Mouse (Mus musculus): ENCODE results near the gene Arhgdia.

Gene Arhgdia

GRCm38 (mm10) chr11:120581490-120582267, at the start of gene Arhgdia:
Gene Arhgdia (minus strand): TSS chr11:120581624.
- DNase-seq (ENCODE audit: low read depth) = peak; percentile 67

DNA sequence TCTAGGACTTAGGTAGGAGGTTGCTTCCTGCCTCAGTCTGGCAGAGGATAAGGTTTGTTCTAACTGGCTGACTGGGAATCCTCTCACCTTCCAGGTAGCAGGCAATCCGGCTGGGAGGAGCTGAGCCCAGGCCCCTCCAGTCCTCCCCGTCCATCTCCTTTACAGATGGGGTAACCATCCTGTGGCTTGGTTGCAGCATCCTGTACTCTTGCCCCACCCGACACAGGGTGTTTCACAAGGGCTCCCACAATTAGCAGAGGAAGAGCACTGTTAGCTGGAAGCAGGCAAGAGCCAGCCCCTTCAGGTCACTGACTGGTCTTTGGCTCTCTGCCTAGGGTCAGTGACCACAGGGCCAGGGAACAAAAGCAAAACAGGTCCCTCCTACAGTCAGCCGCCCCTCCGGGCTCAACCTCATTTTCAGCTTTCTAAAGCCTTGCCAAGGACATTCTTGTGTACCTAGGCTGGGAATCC, 49.0 kb upstream of the Arhgdia start:
- DNase-seq (ENCODE audit: low read depth) = no peak

DNA sequence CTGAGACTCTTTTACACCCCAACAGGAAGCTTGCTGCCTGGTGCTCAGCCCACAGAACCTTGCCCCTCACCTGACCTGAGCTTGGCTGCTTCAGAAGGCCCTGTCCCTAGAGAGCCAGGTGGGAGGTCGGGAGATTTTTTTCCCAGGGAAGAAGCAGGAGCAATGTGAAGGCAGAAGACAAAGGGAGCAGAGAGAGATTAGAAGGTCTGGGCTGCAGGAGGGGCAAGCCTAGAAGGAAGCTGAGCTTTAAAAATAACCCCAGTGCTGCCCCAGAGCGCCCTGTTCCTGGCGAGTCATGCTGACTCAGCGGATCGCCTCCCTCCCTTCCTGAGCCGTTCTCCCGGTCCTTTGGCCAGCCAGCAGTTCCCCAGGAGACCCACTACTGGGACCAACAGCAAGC, 48.5 kb upstream of the Arhgdia start:
- no peak for DNase-seq (ENCODE audit: low read depth)

DNA sequence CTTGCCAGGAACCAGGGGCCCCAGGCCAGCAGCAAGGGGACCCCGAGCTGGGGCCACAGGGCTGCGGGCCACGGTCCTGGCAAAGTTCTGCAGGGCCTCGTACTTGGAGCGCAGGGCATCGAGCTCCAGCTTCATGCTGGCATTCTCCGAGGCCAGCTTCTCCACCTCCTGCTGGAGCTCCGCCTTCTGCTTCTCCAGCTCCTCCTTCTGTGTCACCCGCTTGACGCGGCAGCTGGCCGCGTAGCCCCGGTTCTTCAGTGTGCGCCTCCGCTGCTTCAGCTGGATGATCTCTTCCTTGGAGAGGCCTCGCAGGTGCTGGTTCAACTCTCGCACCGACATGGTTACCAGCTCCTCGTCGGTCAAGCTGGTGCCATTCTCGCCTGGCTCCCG, 47.9 kb upstream of the Arhgdia start:
- no peak for DNase-seq (ENCODE audit: low read depth)

GRCm38 (mm10) chr11:120628601-120629340, 47.3 kb upstream of the Arhgdia start:
- no peak for DNase-seq (ENCODE audit: low read depth)

DNA sequence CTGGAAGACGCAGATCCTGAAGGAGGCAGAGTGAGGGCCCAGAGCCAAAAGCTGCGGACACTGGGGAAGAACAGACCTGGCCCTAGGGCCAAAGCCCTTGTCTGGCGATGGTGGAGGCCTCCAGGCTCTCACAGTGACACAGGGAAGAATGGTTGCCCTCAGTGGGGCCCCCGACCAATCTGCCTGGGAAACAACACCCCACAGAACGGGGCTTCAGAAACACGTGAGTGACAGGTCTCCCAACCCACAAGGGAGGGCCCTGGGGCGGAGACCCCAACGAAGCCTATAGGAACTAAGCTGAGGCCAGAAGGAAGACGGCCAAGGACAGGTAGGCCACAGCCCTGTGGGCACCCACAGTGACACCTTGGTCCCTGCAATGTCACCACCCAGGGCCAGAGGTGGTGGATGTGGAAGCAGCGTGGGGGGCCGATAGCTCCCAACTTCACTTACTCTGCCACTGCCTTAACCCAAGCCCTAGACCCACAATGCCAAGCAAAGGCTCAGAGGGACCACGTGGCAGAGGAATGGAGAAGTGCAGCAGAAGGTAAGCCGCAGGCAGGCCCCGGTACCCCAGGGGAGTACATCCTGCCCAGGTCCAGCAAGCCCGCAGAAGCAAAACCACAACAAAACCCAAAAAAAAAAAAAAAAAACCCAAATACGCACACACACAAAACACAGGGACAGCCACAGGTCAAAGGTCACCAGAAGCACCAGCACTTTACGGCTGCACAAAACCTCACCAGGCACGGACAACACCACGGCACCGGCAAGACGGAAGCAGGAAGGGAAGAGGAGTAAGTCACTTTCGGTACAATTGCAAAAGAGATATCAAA, 46.3 kb upstream of the Arhgdia start:
- DNase-seq (ENCODE audit: low read depth) = no peak

- DNase-seq (ENCODE audit: low read depth) = no peak
Observed at GRCm38 (mm10) chr11:120626785-120627467, 45.5 kb upstream of the Arhgdia start.

- no peak for DNase-seq (ENCODE audit: low read depth)
Observed at GRCm38 (mm10) chr11:120625152-120625775, 43.8 kb upstream of the Arhgdia start, which contains the start of gene Sirt7. Gene Sirt7 (minus strand): TSS chr11:120625240.

DNA sequence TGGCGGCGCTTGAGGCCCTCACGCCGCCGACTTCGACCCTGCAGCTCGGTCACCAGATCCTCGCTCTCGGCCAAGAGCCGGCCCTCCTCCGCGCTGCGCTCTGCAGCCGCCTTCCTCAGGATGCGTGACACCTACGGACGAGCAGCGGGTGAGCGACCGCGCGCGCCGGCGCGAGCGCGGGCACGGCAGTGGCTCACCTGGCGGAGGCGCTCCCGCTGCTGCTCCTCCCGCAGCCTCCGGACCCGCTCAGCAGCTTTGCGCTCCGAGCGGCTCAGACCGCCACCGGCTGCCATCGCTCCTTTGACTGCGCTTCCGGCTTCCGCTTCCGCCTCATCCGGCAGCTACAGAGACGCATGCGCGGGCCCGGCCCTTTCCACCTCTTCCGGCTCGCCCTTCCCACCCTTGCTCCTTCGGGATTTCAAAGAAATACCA, 43.3 kb upstream of the Arhgdia start:
- no peak for DNase-seq (ENCODE audit: low read depth)

GRCm38 (mm10) chr11:120623961-120624679, 42.7 kb upstream of the Arhgdia start:
- DNase-seq (ENCODE audit: low read depth) = no peak

GRCm38 (mm10) chr11:120622805-120623204, 41.4 kb upstream of the Arhgdia start:
- no peak for DNase-seq (ENCODE audit: low read depth)

DNA sequence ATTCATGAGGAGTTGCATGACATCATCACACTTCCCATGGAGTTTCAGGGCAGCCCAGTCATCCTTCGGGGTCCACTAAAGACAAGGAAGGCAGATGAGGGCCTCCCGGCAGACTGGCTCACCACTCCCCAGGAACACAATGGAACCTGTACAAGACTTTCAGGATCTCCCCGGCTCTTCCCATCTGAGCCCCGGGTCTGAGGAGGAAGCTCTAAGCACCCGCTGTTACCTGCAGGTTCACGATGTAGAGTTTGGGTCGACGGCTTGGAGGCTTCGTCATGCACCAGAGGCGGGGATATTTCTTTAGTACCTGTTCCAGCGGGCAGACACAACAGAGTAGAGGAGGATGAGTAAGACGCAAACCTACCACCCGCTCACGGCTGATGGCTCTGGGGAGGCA, 38.8 kb upstream of the Arhgdia start:
- no peak for DNase-seq (ENCODE audit: low read depth)

GRCm38 (mm10) chr11:120618619-120619535, 37.5 kb upstream of the Arhgdia start:
- no peak for DNase-seq (ENCODE audit: low read depth)

DNA sequence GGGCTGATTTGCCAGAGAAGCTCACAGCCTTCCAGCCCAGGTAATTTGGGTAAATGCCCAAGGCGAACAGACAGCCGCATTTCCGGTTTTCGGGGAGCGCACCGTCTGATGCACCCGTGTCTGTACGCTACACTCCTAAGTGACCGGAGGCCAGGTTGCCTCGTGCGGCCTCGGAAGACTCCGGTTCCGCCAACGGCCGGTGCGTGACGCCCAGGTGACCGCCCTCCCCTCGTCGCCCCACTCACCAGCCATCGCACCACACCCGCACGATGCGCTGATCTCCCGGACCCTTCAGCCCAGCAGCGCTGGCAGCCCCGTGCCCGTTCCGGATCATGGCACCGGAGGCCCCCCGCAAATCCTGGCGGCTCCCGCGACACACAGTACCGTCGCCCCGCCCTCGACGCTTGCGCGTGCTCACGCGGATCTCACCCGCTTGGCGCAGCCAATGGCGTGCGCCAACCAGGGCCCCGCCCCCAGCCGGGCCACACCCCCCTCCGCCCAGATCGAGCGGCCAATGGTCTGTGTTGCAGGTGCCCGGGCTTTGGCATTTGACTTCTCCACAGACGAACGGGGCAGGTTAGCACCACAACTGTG, 36.2 kb upstream of the Arhgdia start, which contains the start of gene Pcyt2:
TSS of gene Pcyt2 (minus strand) at position 418 of the 594 bp plus-strand sequence.
- DNase-seq (ENCODE audit: low read depth) = peak; percentile 92

DNA sequence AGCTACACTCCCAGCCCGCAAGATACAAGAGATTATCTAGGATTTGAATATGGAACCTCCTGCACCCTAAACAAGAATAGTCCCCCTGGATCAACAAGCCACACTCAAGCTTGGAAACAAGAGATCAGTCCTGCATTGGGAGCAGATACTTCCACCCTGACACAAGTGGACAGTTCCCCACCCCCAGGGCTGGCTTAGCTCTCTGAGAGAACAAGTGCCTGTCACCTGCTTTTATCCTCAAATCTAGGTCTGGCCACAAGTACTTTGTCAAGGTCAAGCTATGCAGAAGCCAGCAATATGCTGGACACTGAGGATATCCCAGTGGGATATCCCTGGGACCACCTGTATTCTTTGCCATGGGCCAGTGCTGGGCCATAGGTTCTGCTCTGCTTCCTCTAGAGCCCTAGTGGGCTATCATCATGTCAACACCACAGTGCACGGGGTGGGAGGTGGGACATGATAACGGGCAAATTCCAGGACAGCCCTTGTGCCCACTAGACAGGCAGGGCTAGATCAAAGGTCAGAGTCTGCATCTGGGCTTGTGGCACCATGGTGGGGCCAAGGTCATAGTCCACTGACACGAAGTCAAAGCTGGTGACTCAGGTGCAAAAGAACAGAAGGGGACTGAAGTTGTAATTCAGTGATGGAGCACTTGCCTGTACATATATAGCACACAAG, 35.3 kb upstream of the Arhgdia start:
- DNase-seq (ENCODE audit: low read depth) = no peak

DNA sequence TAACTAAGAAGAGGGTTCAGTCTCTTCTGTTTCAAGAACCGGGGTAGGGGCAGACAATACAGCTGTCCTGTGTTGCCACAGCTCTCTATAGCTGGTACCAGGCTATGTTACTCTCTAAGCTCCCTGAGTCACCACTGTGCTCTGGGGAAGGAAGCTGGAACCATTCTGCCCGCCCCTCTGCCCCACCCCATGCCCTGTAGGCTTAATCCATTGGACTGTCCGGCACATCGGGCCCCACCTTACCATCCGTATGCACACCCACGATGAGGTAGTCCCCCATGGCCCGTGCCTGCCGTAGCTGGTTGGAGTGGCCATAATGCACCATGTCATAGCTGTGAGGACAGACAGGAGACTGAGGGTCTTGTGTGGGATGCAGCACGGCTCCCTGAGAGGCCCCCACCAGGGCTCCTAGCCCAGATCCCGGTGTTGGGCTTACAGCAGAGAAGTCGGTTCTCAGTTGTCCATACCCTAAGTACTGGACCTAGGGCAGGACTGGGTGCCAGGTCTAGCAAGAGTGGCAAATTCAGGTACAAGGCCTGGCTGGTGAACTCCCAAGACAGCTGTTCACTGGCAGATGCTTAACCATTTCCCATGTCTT, 34.3 kb upstream of the Arhgdia start:
- DNase-seq (ENCODE audit: low read depth) = no peak

GRCm38 (mm10) chr11:120615167-120615566, 33.7 kb upstream of the Arhgdia start:
- no peak for DNase-seq (ENCODE audit: low read depth)

DNA sequence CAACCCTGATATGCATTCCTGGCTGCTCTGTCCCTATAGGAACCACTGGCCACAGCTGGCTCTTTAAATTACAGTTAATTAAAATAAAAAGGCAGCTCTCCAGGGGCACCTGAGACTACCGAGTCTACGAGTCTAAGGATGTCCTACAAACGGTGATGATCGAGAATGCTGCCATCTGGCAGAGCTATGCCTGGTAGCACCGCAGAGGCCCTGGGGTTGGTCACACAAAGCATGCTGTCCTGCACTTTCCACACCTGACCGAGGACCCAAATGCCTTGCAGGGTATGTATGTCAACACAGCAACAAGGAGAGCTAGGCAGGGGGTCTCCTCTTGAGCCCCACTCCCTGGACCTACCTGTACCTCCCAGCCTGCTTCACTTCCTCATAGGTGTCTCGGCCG, 32.6 kb upstream of the Arhgdia start:
- DNase-seq (ENCODE audit: low read depth) = no peak
